Mouse (Mus musculus): ENCODE measurements around the gene Cox8a.
A peak's percentile ranks its signal among the peaks of the same experiment; 100 is the strongest.

Cox8a gene

DNA sequence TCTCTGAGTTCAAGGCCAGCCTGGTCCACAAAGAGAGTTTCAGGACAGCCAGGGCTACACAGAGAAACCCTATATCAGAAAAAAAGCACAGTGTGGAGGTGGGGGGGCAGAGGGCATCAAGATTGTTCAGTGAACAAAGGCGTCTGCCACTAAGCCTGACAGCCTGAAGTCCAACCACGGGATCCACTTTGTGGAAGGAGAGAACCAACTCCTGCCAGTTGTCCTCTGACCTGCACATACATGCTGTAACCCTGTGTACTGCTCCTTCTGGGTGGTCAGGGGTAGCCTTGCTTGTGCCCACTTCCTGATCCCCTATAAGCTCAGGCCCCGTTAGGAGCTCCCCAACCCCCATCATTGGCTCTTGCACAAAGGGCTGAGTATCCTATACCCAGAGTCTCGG is 32.4 kb downstream of the Cox8a start:
- no peak for DNase-seq (ENCODE audit: low spot score in 2 of 2)

DNA sequence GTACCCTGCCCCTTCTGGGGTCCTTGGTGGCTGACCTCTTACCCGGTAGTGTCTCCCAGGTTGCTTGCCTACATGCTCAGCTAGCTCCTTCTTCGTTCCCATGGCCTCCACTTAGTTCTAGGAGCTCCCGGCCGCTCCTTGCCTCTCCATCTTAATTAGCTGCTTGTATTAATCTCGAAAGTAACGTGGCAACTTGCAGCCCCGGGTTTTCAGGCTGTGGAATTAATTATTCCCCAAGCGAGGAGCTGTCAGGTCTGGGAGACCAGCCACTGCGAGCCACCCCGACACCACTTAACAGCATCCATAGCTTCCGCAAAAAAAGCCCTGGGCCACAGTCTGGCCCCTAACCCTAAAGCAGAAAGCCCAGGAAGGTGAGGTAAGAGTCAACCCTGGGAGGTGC is 34.0 kb downstream of the Cox8a start:
- no peak for DNase-seq (ENCODE audit: low spot score in 2 of 2)

DNA sequence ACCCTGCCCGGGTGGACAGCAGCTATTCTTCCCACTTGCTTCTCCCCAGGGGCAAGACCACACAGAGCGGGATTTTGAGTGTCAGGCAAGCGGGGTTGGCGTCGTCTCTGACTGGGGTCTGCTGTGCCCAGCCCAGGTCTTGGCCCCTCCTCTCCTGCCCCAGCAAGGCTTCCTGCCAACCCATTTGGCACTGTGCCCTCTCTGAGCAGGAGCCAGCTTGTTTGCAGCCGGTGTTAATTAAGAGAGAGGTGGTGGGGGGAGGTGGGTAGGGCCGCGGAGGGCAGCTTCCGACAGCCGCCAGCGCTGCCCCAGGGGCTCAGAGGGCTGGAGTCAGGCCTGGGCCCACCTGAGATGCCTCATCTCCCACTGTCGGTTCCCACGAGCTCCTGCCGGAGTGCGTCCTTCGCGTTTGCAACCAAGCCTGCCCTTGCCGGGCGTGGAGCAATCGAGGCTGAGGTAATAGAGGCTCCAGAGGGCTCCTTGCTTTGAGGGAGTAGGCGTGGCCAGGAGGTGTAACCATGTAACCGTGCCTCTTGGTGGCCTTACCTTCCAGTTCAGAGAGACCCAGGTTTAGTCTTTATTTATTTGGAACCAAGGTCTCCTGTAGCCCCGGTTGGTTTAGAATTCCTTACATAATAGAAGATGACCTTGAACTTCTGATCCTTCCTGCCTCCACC is 35.0 kb downstream of the Cox8a start:
- DNase-seq (ENCODE audit: low spot score in 2 of 2): peak in 1 of 2 experiments; percentile 52

DNA sequence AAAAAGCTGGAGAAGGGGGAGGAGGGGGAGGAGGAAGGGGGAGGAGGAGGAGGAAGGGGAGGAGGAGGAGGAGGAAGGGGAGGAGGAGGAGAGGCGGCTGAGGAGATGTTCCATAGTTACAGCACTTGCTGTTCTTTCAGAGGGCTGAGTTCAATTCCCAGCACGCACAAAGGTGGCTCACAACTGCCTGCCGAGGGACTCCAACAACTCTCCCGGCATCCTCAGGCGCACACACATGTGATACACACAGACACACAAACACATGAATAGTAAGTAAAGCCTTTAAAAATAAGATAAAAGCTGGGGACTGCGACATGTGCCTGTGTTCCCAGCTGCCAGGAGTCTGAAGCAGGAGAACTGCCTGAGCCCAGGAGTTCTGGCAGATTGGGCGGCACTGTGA is 35.9 kb downstream of the Cox8a start:
- no peak for DNase-seq (ENCODE audit: low spot score in 2 of 2)

DNA sequence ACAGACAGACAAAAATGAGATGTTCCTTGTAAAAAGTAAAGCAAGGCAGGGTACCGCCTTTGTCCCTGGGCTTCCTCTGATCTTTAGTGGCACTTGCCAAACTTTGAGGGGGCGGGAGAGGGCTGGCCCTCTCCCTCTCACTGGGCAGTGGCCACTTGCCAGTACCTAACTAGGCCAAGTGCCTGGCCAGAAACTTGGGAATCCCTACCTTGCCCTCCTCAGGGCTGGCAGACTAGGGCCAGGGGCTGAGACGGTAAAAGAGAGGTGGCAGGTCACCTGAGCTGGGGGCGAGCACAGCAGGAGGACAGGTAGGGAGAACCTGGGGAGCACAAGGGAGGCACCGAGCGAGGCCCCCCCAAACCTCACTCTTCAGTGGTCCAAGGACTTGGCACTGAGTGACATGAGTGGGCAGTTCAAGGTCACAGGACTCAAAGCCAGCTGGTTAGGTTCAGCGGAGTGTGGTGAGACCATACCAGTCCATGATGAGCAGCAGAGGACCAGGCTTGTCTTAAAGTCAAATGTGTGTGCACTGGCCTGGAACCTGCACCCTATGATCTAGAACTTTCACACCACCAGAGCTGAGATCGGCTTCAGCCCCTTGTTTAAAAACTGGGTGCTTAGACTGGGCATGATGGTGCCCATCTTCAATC is 36.5 kb downstream of the Cox8a start:
- no peak for DNase-seq (ENCODE audit: low spot score in 2 of 2)

DNA sequence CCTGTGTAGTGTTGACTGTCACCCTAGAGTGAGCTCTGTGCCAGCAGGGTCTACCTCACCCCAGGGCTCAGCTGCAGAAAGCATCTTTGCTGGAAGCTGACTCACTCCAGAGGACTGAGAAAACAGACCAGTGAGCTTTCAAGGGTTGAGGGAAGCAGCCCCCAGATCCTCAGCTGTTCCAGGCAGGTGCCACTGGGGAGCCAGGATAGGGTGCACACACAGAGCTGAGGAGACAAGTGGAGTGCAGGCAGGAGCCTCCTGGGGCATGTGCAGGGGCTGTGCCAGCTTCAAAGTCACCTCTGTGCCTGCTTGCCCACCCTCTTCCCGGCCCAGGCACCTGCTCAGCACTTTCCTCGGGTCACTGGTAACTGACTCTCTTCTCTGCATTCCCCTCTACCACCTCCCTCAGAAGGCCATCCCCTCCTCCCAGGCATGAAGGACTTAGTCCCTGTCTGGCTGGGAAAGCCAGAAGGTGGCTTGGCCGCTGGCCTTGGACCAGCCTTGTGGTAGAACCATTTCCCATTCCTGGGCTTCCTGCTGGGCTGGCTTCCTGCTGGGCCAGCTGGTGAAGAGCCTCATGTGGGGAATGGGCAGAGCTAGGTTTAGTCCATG is 38.5 kb downstream of the Cox8a start:
- no peak for DNase-seq (ENCODE audit: low spot score in 2 of 2)

DNA sequence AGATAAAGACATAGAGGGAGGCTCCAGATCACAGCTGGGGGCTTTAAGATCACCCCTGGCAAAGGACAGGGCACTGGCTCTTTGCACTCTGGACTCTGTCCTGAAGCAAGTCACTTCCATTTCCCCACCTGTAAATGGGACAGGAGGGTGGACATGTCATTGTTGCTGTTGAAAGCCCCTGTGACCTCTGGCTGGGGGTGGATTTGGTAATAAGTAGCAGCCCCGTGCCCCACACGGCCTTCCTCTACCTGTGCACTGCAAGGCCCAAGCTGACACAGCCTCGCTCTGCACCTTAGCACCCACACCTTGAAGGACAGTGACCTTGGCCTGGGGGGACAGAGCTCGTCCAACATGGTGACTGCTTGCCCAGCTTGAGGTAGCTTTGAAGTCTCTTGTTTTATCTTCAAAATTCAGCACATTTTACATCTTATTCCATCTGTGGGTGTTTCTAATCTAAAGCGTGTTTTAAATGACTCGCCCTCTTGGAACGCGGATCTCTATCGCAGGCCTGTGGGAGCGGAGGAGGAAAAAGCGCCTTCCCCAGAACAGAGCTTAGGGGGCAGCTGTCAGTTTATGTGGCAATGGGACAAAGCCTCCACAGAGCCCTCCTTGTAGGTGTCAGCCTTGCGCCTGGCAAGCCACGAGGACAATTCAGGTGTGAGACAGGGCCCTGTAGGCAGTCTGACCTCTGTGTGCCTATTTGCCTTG is 39.5 kb downstream of the Cox8a start:
- DNase-seq (ENCODE audit: low spot score in 2 of 2): no peak

DNA sequence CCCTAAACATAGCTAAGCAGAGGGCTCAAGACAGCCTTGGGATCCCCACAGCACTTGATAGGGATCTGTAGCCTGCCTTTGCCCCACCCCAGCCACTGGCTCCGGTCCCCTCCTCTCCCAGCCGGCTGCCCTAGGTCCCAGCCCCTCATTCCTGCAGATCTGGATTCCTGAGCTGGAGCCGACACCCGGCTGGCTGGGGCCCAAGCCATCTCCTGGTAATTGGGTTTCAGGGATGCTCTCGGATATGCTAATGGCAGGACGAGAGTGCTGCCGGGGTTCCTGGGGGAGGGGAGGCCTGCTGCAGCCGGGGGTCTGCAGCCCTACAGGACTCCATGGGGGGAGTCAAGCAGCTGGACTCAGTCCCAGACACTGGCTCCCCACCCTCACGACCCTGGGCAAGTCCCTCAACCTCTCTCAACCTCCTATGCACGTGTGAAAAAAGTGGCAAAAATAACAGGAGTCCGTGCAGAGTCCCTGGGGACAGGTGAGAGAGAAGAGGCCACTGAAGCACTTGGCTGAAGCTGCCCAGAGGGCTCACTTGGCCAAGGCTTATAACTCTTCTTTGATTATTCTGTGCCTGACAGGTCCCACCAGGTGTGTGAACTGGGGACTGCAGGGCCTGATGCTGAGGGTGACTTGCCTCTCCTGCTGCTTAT is 41.2 kb downstream of the Cox8a start:
- DNase-seq (ENCODE audit: low spot score in 2 of 2): no peak

DNA sequence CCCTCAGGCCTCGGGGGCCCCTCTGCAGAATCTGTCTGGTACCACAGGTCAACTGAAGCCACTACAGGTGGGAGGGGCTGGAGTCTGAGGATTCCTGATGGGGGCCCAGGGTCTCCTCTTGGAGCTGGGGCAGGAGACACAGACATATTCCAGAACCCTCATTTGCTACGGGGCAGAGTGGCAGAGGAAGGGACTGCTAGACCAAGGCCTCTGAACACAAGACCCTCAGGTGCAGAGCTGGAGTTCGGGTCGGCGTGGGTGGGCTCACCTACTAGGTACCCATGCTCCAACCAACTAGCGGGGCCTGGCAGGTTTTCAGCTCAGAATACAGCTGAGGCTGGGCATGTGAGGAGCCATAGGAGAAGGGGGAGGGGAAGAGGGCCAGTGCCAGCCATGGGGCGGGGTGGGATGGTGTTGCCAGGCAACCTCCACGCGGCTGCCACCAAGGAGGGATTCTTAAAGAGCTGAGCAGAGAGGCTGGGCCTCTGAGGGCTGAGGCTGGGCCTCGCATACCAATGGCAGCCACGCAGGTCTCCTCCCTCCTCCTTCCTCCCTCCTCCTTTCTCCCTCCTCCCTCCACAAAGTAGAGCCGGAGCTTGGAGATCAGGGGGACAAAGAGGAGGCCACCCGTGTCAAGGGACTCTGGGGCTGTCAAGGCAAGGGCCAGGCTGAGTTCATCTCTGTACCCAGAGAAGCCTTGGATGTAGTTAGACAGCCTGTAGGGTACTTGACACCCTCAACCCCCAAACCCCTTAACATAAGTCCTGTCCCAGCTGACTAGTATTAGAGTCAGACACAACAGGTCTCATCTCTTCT is 45.2 kb downstream of the Cox8a start:
- no peak for DNase-seq (ENCODE audit: low spot score in 2 of 2)

DNA sequence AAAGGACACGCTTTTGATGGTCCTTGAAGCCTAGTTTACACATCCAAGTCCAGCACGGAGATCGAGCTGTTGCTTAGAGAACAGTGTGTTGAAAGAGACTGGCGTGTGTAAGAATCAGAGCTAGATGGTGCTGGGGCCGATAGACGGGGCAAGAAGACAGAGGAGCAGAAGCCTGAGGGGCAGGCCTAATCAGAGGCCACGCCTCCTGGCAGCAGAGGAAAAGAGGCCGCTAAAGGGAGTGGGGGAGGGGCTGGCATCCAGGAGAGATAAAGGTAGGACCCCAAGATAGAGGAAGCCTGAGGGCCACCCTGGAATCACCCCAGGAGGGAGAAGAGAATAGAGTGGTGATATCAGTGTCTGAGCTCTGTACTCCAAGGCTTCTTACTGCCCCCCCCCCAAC is 46.0 kb downstream of the Cox8a start:
- DNase-seq (ENCODE audit: low spot score in 2 of 2): no peak

DNA sequence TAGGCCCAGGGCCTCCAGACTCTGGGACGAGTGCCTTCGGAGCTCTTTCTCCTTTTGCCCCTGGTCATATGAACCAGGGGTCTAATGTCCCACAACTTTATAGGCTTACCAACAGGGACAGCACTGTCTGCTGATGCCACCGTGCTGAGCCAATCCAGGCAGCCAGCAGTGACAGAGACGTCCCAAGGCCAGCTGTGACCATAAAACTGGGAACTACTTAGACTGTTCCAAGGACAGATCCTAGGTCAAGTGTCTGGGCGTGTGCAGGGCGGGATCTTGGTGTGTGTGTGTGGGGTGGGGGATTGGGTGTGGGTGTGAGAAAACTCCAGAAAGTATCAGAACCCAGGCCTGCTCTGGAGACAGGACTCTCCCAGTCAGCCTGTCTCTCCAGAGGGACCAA is 46.5 kb downstream of the Cox8a start:
- no peak for DNase-seq (ENCODE audit: low spot score in 2 of 2)

DNA sequence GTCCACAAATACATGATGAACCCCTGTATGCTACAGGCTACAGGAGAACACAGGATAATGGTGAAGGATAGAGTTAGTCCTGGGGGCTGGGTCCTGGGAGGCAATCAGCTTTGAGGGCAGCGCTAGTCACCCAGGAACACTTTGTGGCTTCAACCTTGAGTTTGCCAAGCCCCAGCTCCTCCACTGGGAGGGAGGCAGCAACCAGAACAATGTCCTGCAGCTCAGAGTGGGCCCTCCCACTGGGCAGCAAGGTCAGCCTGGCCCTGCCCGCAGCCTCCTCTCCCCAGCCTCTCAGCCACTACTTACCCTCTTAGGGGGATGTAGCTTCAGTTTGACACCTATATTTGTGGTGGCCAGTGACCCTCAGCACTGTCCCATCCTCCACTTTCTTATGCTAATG is 49.0 kb downstream of the Cox8a start:
- no peak for DNase-seq (ENCODE audit: low spot score in 2 of 2)

DNA sequence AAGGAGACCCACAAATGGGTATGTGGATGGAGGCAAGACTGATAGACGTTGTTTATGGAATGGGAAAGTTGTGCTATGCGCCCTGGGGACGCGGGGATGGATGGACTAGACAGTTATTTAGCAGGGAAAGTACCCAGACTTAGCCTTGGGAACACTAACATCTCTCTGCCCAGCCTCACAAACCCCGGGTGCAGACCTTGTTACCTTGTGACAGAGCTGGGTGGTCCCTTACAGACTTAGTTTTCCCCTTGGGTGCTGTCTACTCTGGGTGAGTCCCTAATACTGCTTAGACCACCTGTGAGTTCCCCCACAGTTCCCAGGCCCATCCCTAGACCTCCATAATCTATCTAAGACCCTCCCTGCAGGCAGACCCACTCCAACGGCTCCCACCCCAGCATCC is 50.6 kb downstream of the Cox8a start:
- no peak for DNase-seq (ENCODE audit: low spot score in 2 of 2)

DNA sequence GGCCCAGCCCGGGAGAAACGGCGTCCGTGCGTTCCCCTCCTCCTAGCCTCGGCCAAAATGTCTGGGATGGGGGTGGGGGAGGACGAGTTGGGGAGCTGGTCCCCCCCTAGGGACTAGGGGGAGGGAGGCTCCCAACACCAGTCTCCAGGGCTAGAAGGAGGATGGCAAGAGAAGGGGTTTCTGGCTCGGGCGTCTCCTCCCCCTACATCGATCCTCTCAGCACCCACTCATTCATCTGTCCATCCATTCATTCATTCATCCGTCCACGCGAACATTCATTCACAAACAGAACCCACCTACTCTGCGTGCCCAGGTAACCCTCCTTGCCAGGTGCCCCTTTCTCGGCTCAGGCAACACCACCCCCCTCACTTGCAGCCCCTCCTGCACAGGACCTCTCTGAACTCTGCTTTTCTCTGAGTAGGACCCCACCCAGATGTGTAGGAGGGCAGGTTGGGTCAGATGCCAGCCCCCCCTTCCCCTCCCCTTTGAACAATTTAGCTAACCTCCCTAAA is 51.2 kb downstream of the Cox8a start:
- DNase-seq (ENCODE audit: low spot score in 2 of 2): no peak

DNA sequence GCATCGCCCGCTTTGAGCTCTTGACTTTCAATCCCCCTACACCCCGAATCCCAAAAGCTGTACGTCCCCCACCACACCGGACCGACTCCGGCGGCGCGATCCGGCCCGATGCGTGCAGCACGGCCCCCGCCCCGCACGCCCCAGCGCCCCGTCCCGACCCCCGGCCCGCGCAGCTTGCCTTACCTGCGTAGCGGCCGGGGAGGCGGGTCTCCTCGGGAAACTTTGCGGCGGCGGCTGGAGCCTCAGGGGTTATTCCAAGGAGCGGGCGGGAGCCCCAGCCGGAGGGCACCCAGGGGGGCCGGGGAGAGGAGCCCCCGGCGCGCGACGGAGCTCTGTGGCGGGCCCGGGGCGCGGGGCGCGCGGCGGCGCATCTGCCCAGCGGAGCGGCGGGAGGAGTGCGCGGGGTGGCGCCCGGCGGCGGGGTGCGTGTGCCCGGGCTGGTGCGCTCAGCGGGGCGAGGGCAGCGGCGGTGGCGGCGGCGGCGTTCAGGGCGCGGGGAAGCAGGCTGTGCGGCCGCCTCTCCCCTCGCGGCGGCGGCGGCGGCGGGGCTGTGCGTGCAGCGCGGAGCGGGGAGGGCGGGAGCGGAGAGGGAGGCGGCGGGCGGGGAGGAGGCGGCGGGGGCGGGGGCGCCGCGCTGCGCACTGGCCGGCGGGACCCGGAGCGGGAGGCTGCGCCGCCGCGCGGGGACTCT is 51.8 kb downstream of the Cox8a start:
- DNase-seq (ENCODE audit: low spot score in 2 of 2): no peak
